Mouse (Mus musculus): ENCODE results near the gene Egfl8.

Egfl8 gene

GRCm38 (mm10) chr17:34576577-34576976 is 39.2 kb downstream of the Egfl8 start:
- DNase-seq (ENCODE audit: low spot score) = no peak

GRCm38 (mm10) chr17:34572361-34572760 is 43.4 kb downstream of the Egfl8 start:
- DNase-seq (ENCODE audit: low spot score) = no peak

- DNase-seq (ENCODE audit: low spot score) = no peak
These were observed 43.9 kb downstream of the Egfl8 start for GRCm38 (mm10) chr17:34571875-34572274.

GRCm38 (mm10) chr17:34569919-34570318 is 45.9 kb downstream of the Egfl8 start:
- DNase-seq (ENCODE audit: low spot score) = no peak

GRCm38 (mm10) chr17:34568421-34568820 is 47.4 kb downstream of the Egfl8 start:
- no peak for DNase-seq (ENCODE audit: low spot score)

- no peak for DNase-seq (ENCODE audit: low spot score)
These were observed 48.5 kb downstream of the Egfl8 start for GRCm38 (mm10) chr17:34567311-34567710.

- no peak for DNase-seq (ENCODE audit: low spot score)
These were observed 51.0 kb downstream of the Egfl8 start for GRCm38 (mm10) chr17:34564796-34565195.

- no peak for DNase-seq (ENCODE audit: low spot score)
These were observed 51.8 kb downstream of the Egfl8 start, which contains the start of gene Notch4 for GRCm38 (mm10) chr17:34564003-34564421. Notch4 (plus strand) TSS chr17:34564268.

- DNase-seq (ENCODE audit: low spot score) = no peak
These were observed 52.4 kb downstream of the Egfl8 start for GRCm38 (mm10) chr17:34563354-34563753.
